Mouse (Mus musculus): Measurements from ENCODE around the gene Rlf. TPM values are rescaled to one million over a fixed set of nuclear protein-coding genes. Genes with fewer than 3 reads are reported as not detected.
A peak's percentile ranks its signal among the peaks of the same experiment; 100 is the strongest.
"Not testable (repeated sequence)": the region's sequence is repeated elsewhere in the genome, so short reads cannot be mapped to it uniquely, and the experiment has no call there.

The Rlf gene
- polyA plus RNA-seq, 1 experiment from 2014 or later = 31.5 TPM

- Histone ChIP-seq H3K36me3 (ENCODE audit: control insufficient read depth, insufficient read depth, low read length) (peaks cover 16% of the 10 kb centered on the region), H3K9ac (replicated peaks; ENCODE audit: low read length) (no peak overlapping the region), H3K27ac (replicated peaks; ENCODE audit: low read depth, low read length) (no peak overlapping the region), H3K4me1 (ENCODE audit: control insufficient read depth, insufficient read depth, low read length) (no peaks in the 10 kb centered on the region), H3K9me3 (ENCODE audit: control insufficient read depth, low read length) (no peaks in the 10 kb centered on the region), H3K27me3 (ENCODE audit: control insufficient read depth, insufficient read depth, low read length) (no peaks in the 10 kb centered on the region), H3K4me2 (ENCODE audit: low read length) (no peak overlapping the region), H3K4me3 (replicated peaks; ENCODE audit: low read depth, low read length) (no peak overlapping the region)
- 98% methylated on average over 2 of the region's 2 CpGs for WGBS
- ATAC-seq (ENCODE audit: low FRiP score, low TSS enrichment) (no peak), DNase-seq (no peak)
Observed at GRCm38 (mm10) chr4:121192306-121192705, 22.6 kb downstream of the Rlf start.

GRCm38 (mm10) chr4:121189341-121189740, 25.5 kb downstream of the Rlf start:
- no peaks in the 10 kb centered on the region for H3K27me3 ChIP-seq (ENCODE audit: control insufficient read depth, insufficient read depth, low read length)
- peaks cover 24% of the 10 kb centered on the region for H3K36me3 ChIP-seq (ENCODE audit: control insufficient read depth, insufficient read depth, low read length)
- H3K4me2 ChIP-seq (ENCODE audit: low read length) = no peak overlapping the region
- H3K9me3 ChIP-seq (ENCODE audit: control insufficient read depth, low read length) = no peaks in the 10 kb centered on the region
- no peak for DNase-seq
- 92% methylated on average over 3 of the region's 3 CpGs for WGBS
- no peak overlapping the region for H3K9ac ChIP-seq (replicated peaks; ENCODE audit: low read length)
- no peak overlapping the region for H3K4me3 ChIP-seq (replicated peaks; ENCODE audit: low read depth, low read length)
- H3K4me1 ChIP-seq (ENCODE audit: control insufficient read depth, insufficient read depth, low read length) = no peaks in the 10 kb centered on the region
- no peak overlapping the region for H3K27ac ChIP-seq (replicated peaks; ENCODE audit: low read depth, low read length)
- ATAC-seq (ENCODE audit: low FRiP score, low TSS enrichment) = no peak

GRCm38 (mm10) chr4:121179669-121180068, 35.2 kb downstream of the Rlf start:
- no peak for ATAC-seq (ENCODE audit: low FRiP score, low TSS enrichment)
- WGBS = 96% methylated on average over 3 of the region's 3 CpGs

GRCm38 (mm10) chr4:121167656-121168055, 47.2 kb downstream of the Rlf start:
- Histone ChIP-seq H3K27ac (replicated peaks; ENCODE audit: low read depth, low read length) (no peak overlapping the region), H3K4me2 (ENCODE audit: low read length) (no peak overlapping the region), H3K4me3 (replicated peaks; ENCODE audit: low read depth, low read length) (no peak overlapping the region), H3K9ac (replicated peaks; ENCODE audit: low read length) (no peak overlapping the region), H3K9me3 (ENCODE audit: control insufficient read depth, low read length) (no peaks in the 10 kb centered on the region), H3K27me3 (ENCODE audit: control insufficient read depth, insufficient read depth, low read length) (no peaks in the 10 kb centered on the region), H3K36me3 (ENCODE audit: control insufficient read depth, insufficient read depth, low read length) (peaks cover 42% of the 10 kb centered on the region), H3K4me1 (ENCODE audit: control insufficient read depth, insufficient read depth, low read length) (no peaks in the 10 kb centered on the region)
- 97% methylated on average over 2 of the region's 2 CpGs for WGBS
- ATAC-seq (ENCODE audit: low FRiP score, low TSS enrichment) (no peak), DNase-seq (no peak)

More at GRCm38 (mm10) chr4:121179669-121180068, 35.2 kb downstream of the Rlf start:
- no peak overlapping the region for H3K4me3 ChIP-seq (replicated peaks; ENCODE audit: low read depth, low read length)
- H3K4me2 ChIP-seq (ENCODE audit: low read length) = no peak overlapping the region
- H3K27me3 ChIP-seq (ENCODE audit: control insufficient read depth, insufficient read depth, low read length) = no peaks in the 10 kb centered on the region
- H3K9ac ChIP-seq (replicated peaks; ENCODE audit: low read length) = no peak overlapping the region
- no peaks in the 10 kb centered on the region for H3K9me3 ChIP-seq (ENCODE audit: control insufficient read depth, low read length)
- no peaks in the 10 kb centered on the region for H3K4me1 ChIP-seq (ENCODE audit: control insufficient read depth, insufficient read depth, low read length)
- H3K36me3 ChIP-seq (ENCODE audit: control insufficient read depth, insufficient read depth, low read length) = peaks cover 19% of the 10 kb centered on the region
- no peak overlapping the region for H3K27ac ChIP-seq (replicated peaks; ENCODE audit: low read depth, low read length)
- no peak for DNase-seq

GRCm38 (mm10) chr4:121166697-121167096, 48.2 kb downstream of the Rlf start:
- not testable (repeated sequence) for H3K27ac ChIP-seq (replicated peaks; ENCODE audit: low read depth, low read length); H3K4me3 ChIP-seq (replicated peaks; ENCODE audit: low read depth, low read length); H3K4me2 ChIP-seq (ENCODE audit: low read length); ATAC-seq (ENCODE audit: low FRiP score, low TSS enrichment); H3K9ac ChIP-seq (replicated peaks; ENCODE audit: low read length); H3K9me3 ChIP-seq (ENCODE audit: control insufficient read depth, low read length); H3K4me1 ChIP-seq (ENCODE audit: control insufficient read depth, insufficient read depth, low read length); DNase-seq; H3K27me3 ChIP-seq (ENCODE audit: control insufficient read depth, insufficient read depth, low read length)
- 96% methylated on average over 3 of the region's 5 CpGs for WGBS
- H3K36me3 ChIP-seq (ENCODE audit: control insufficient read depth, insufficient read depth, low read length) = peaks cover 42% of the 10 kb centered on the region

GRCm38 (mm10) chr4:121163501-121164030, 51.3 kb downstream of the Rlf start:
- Histone ChIP-seq H3K4me2 (ENCODE audit: low read length) (no peak overlapping the region), H3K36me3 (ENCODE audit: control insufficient read depth, insufficient read depth, low read length) (peaks cover 26% of the 10 kb centered on the region), H3K27me3 (ENCODE audit: control insufficient read depth, insufficient read depth, low read length) (no peaks in the 10 kb centered on the region), H3K27ac (replicated peaks; ENCODE audit: low read depth, low read length) (no peak overlapping the region), H3K4me3 (replicated peaks; ENCODE audit: low read depth, low read length) (no peak overlapping the region), H3K9ac (replicated peaks; ENCODE audit: low read length) (no peak overlapping the region), H3K9me3 (ENCODE audit: control insufficient read depth, low read length) (no peaks in the 10 kb centered on the region), H3K4me1 (ENCODE audit: control insufficient read depth, insufficient read depth, low read length) (no peaks in the 10 kb centered on the region)
- ATAC-seq (ENCODE audit: low FRiP score, low TSS enrichment) (no peak), DNase-seq (no peak)
- 97% methylated on average over 2 of the region's 2 CpGs for WGBS

GRCm38 (mm10) chr4:121109126-121109525, 105.8 kb downstream of the Rlf start, which contains the start of gene Tmco2:
Tmco2 (minus strand) TSS chr4:121109226.
- H3K4me2 ChIP-seq (ENCODE audit: low read length) = no peak within 1 kb of the TSS
- DNase-seq (no peak), ATAC-seq (ENCODE audit: low FRiP score, low TSS enrichment) (no peak)
- no peaks in the 10 kb centered on the region for H3K9me3 ChIP-seq (ENCODE audit: control insufficient read depth, low read length)
- H3K4me1 ChIP-seq (ENCODE audit: control insufficient read depth, insufficient read depth, low read length) = no peaks in the 10 kb centered on the region
- WGBS = 93% methylated on average over 2 of the region's 2 CpGs
- no peak within 1 kb of the TSS for H3K4me3 ChIP-seq (replicated peaks; ENCODE audit: low read depth, low read length)
- no peaks in the 10 kb centered on the region for H3K36me3 ChIP-seq (ENCODE audit: control insufficient read depth, insufficient read depth, low read length)
- H3K27me3 ChIP-seq (ENCODE audit: control insufficient read depth, insufficient read depth, low read length) = no peaks in the 10 kb centered on the region
- no peak within 1 kb of the TSS for H3K27ac ChIP-seq (replicated peaks; ENCODE audit: low read depth, low read length)
- no peak within 1 kb of the TSS for H3K9ac ChIP-seq (replicated peaks; ENCODE audit: low read length)

- no peak for DNase-seq
- Histone ChIP-seq H3K27ac (replicated peaks; ENCODE audit: low read depth, low read length) (no peak overlapping the region), H3K9ac (replicated peaks; ENCODE audit: low read length) (no peak overlapping the region), H3K4me1 (ENCODE audit: control insufficient read depth, insufficient read depth, low read length) (no peaks in the 10 kb centered on the region), H3K36me3 (ENCODE audit: control insufficient read depth, insufficient read depth, low read length) (no peaks in the 10 kb centered on the region), H3K4me3 (replicated peaks; ENCODE audit: low read depth, low read length) (no peak overlapping the region), H3K27me3 (ENCODE audit: control insufficient read depth, insufficient read depth, low read length) (no peaks in the 10 kb centered on the region), H3K9me3 (ENCODE audit: control insufficient read depth, low read length) (no peaks in the 10 kb centered on the region), H3K4me2 (ENCODE audit: low read length) (no peak overlapping the region)
- WGBS = 77% methylated on average over 4 of the region's 4 CpGs
- ATAC-seq (ENCODE audit: low FRiP score, low TSS enrichment) = no peak
Observed at GRCm38 (mm10) chr4:121103304-121103703, 111.6 kb downstream of the Rlf start.

GRCm38 (mm10) chr4:121097650-121098378, 117.1 kb downstream of the Rlf start, which contains the start of gene Zmpste24:
Zmpste24 (minus strand) TSS chr4:121098241.
- H3K27ac ChIP-seq (replicated peaks; ENCODE audit: low read depth, low read length) = peak within 1 kb of the TSS; percentile 65
- DNase-seq (peak; percentile 96), ATAC-seq (ENCODE audit: low FRiP score, low TSS enrichment) (peak; percentile 91)
- peak within 1 kb of the TSS; percentile 60 for H3K4me3 ChIP-seq (replicated peaks; ENCODE audit: low read depth, low read length)
- H3K4me1 ChIP-seq (ENCODE audit: control insufficient read depth, insufficient read depth, low read length) = peaks cover 11% of the 10 kb centered on the region
- H3K9ac ChIP-seq (replicated peaks; ENCODE audit: low read length) = peak within 1 kb of the TSS; percentile 62
- H3K27me3 ChIP-seq (ENCODE audit: control insufficient read depth, insufficient read depth, low read length) = no peaks in the 10 kb centered on the region
- H3K36me3 ChIP-seq (ENCODE audit: control insufficient read depth, insufficient read depth, low read length) = peaks cover 25% of the 10 kb centered on the region
- WGBS = under 1% methylated on average over 39 of the region's 39 CpGs
- H3K4me2 ChIP-seq (ENCODE audit: low read length) = peak within 1 kb of the TSS; percentile 84
- no peaks in the 10 kb centered on the region for H3K9me3 ChIP-seq (ENCODE audit: control insufficient read depth, low read length)
